Mouse (Mus musculus) G1E (cell line): ENCODE measurements around the gene Fktn. TPM values are rescaled to one million over a fixed set of nuclear protein-coding genes. Genes with fewer than 3 reads are reported as not detected.

ENCODE experiments used
- ATAC-seq: 2 replicates; pipeline ENCODE4 v1.8.0; 2016; ENCODE audit warnings: mild to moderate bottlenecking; ENCODE audit not compliant: insufficient number of reproducible peaks, poor library complexity, low FRiP score, severe bottlenecking; ENCODE audit errors: extremely low read depth
- DNase-seq: peaks from one replicate; pipeline ENCODE4 v3.0.0; 2012; ENCODE audit warnings: low spot score
- H3K27me3 ChIP-seq: 2 replicates; pipeline ENCODE4 v1.6.1; 2012; ENCODE audit warnings: mild to moderate bottlenecking, low read length, inconsistent platforms; ENCODE audit not compliant: insufficient read depth
- H3K36me3 ChIP-seq: replicated peaks from 2 replicates; pipeline ENCODE3; 2012; ENCODE audit warnings: mild to moderate bottlenecking, inconsistent platforms
- H3K4me1 ChIP-seq: 2 replicates; pipeline ENCODE4 v1.6.1; 2012; ENCODE audit warnings: low read depth, low read length, inconsistent platforms, mixed read lengths; ENCODE audit not compliant: insufficient read depth
- H3K4me3 ChIP-seq: 2 replicates; pipeline ENCODE4 v1.5.1; 2012; ENCODE audit warnings: low read depth, mild to moderate bottlenecking, inconsistent platforms, low read length, moderate library complexity, mixed read lengths
- H3K9me3 ChIP-seq: replicated peaks from 2 replicates; pipeline ENCODE4 v1.6.1; 2012; ENCODE audit warnings: inconsistent platforms
- CTCF ChIP-seq: IDR thresholded peaks from 2 replicates; pipeline ENCODE4 v1.5.1; 2012; ENCODE audit warnings: low read depth, low read length, inconsistent platforms, mixed read lengths
- GATA1 ChIP-seq: IDR thresholded peaks from 2 replicates; pipeline ENCODE4 v1.6.1; 2012; ENCODE audit warnings: borderline replicate concordance, low read length, inconsistent platforms, mixed read lengths
- GATA2 ChIP-seq: IDR thresholded peaks from 2 replicates; pipeline ENCODE4 v1.6.1; 2012; ENCODE audit warnings: low read depth, low read length, inconsistent platforms, borderline replicate concordance
- POLR2AphosphoS5 ChIP-seq: IDR thresholded peaks from 2 replicates; pipeline ENCODE4 v1.6.1; 2012; ENCODE audit warnings: low read depth, low read length, inconsistent platforms; ENCODE audit not compliant: insufficient replicate concordance
- TAL1 ChIP-seq: conservative IDR thresholded peaks from 2 replicates; pipeline ENCODE4 v1.6.1; 2012; ENCODE audit warnings: low read depth, low read length, inconsistent platforms, mixed read lengths
- polyA plus RNA-seq: library from polyadenylated mRNA; stranded (reverse); fragments of >175 nt; gene quantifications from 2 replicates; pipeline ENCODE4 v1.2.3, GENCODE M21; 2012
- total RNA-seq, 2 experiments: library from RNA; stranded (forward) in 1 of 2; stranded (reverse) in 1 of 2; fragments of 200-1000 nt in 1 of 2; fragments of >200 nt in 1 of 2; fragmentation: Nextera tagmentation in 1 of 2; gene quantifications; 2 replicates each; pipeline ENCODE4 v1.2.3; 2014 to 2017

Fktn gene
- total and polyA plus RNA-seq, 3 experiments, result 0.44 to 11.3 (median 4.5) TPM

- no peak overlapping the region for H3K4me3 ChIP-seq
- H3K4me1 ChIP-seq, result peaks cover 6% of the 10 kb centered on the region
- H3K27me3 ChIP-seq, result peaks cover 56% of the 10 kb centered on the region
- no peak for DNase-seq
- ATAC-seq, result no peak
- no peaks in the 10 kb centered on the region for H3K36me3 ChIP-seq
- H3K9me3 ChIP-seq, result no peaks in the 10 kb centered on the region
- TF ChIP-seq CTCF (no peak), GATA2 (no peak), TAL1 (no peak)
These were observed 68.6 kb downstream of the Fktn start for GRCm38 (mm10) chr4:53782216-53783070.

GRCm38 (mm10) chr4:53785746-53786398, 72.1 kb downstream of the Fktn start:
- no peak for ATAC-seq
- TF ChIP-seq TAL1 (no peak), CTCF (no peak), GATA2 (no peak), POLR2AphosphoS5 (no peak), GATA1 (no peak)
- Histone ChIP-seq H3K9me3 (no peaks in the 10 kb centered on the region), H3K4me1 (peaks cover 5% of the 10 kb centered on the region; the same call in 1 of the 2 replicates), H3K27me3 (peaks cover 43% of the 10 kb centered on the region), H3K36me3 (no peaks in the 10 kb centered on the region), H3K4me3 (no peak overlapping the region)
- DNase-seq, result no peak

- no peak for ATAC-seq
- H3K36me3 ChIP-seq, result no peaks in the 10 kb centered on the region
- TF ChIP-seq GATA2 (no peak), GATA1 (no peak), POLR2AphosphoS5 (no peak)
- no peak for DNase-seq
- no peaks in the 10 kb centered on the region for H3K9me3 ChIP-seq
- H3K27me3 ChIP-seq, result peaks cover 39% of the 10 kb centered on the region
- peaks cover 5% of the 10 kb centered on the region; the same call in 1 of the 2 replicates for H3K4me1 ChIP-seq
- no peak overlapping the region for H3K4me3 ChIP-seq
These were observed 73.1 kb downstream of the Fktn start for GRCm38 (mm10) chr4:53786851-53787250.

GRCm38 (mm10) chr4:53789346-53789745, 75.5 kb downstream of the Fktn start:
- DNase-seq (no peak), ATAC-seq (no peak)
- no peak overlapping the region for H3K4me3 ChIP-seq
- H3K4me1 ChIP-seq, result peaks cover 8% of the 10 kb centered on the region; the same call in 1 of the 2 replicates
- H3K27me3 ChIP-seq, result peaks cover 24% of the 10 kb centered on the region
- no peak for TF ChIP-seq TAL1
- TF ChIP-seq CTCF, result no peak
- TF ChIP-seq GATA2, result no peak
- no peak for TF ChIP-seq GATA1
- no peak for TF ChIP-seq POLR2AphosphoS5
- H3K36me3 ChIP-seq, result no peaks in the 10 kb centered on the region
- H3K9me3 ChIP-seq, result no peaks in the 10 kb centered on the region

- no peak for ATAC-seq
- TF ChIP-seq CTCF, result no peak
- TF ChIP-seq GATA1, result no peak
- TF ChIP-seq GATA2, result no peak
- TF ChIP-seq TAL1, result no peak
- TF ChIP-seq POLR2AphosphoS5, result no peak
- no peaks in the 10 kb centered on the region for H3K36me3 ChIP-seq
- H3K9me3 ChIP-seq, result no peaks in the 10 kb centered on the region
- peaks cover 34% of the 10 kb centered on the region for H3K4me1 ChIP-seq
- peaks cover 39% of the 10 kb centered on the region for H3K27me3 ChIP-seq
- no peak for DNase-seq
- H3K4me3 ChIP-seq, result no peak overlapping the region
These were observed 80.6 kb downstream of the Fktn start for GRCm38 (mm10) chr4:53794257-53794966.

GRCm38 (mm10) chr4:53795086-53795485, 81.3 kb downstream of the Fktn start:
- H3K4me1 ChIP-seq, result peaks cover 39% of the 10 kb centered on the region
- H3K9me3 ChIP-seq, result no peaks in the 10 kb centered on the region
- H3K27me3 ChIP-seq, result peaks cover 45% of the 10 kb centered on the region
- no peak overlapping the region for H3K4me3 ChIP-seq
- no peaks in the 10 kb centered on the region for H3K36me3 ChIP-seq
- ATAC-seq (no peak), DNase-seq (no peak)
- TF ChIP-seq TAL1 (no peak), GATA1 (no peak), GATA2 (no peak), CTCF (no peak), POLR2AphosphoS5 (no peak)
